Mouse (Mus musculus) C2C12 (cell line): ENCODE data around the gene Ube2h. TPM values are rescaled to one million over a fixed set of nuclear protein-coding genes. Genes with fewer than 3 reads are reported as not detected.

ENCODE experiments used
- H3K27me3 ChIP-seq: one replicate; pipeline ENCODE4 v1.6.1; 2011; ENCODE audit not compliant: control insufficient read depth, insufficient read depth, insufficient read length
- H3K36me3 ChIP-seq: one replicate; pipeline ENCODE4 v1.6.1; 2011; ENCODE audit not compliant: control insufficient read depth, insufficient read depth
- H3K4me3 ChIP-seq: one replicate; pipeline ENCODE4 v1.5.1; 2011; ENCODE audit warnings: mild to moderate bottlenecking, control low read depth; ENCODE audit not compliant: poor library complexity, insufficient read depth, severe bottlenecking
- H3K79me2 ChIP-seq: one replicate; pipeline ENCODE4 v1.6.1; 2011; ENCODE audit not compliant: control insufficient read depth, insufficient read depth
- H3K79me3 ChIP-seq: one replicate; pipeline ENCODE4 v1.6.1; 2011; ENCODE audit warnings: low read depth, control low read depth
- H3ac ChIP-seq: one replicate; pipeline ENCODE3; 2011; ENCODE audit warnings: low read depth; ENCODE audit not compliant: control insufficient read depth, insufficient read length
- CEBPB ChIP-seq: IDR thresholded peaks from one replicate; pipeline ENCODE4 v1.6.1; 2011; ENCODE audit warnings: low read depth, mild to moderate bottlenecking, control low read depth, moderate library complexity
- CTCF ChIP-seq: IDR thresholded peaks from one replicate; pipeline ENCODE4 v1.5.1; 2011; ENCODE audit not compliant: control insufficient read depth, insufficient read depth, insufficient read length
- FOSL1 ChIP-seq: IDR thresholded peaks from one replicate; pipeline ENCODE4 v1.8.0; 2011; ENCODE audit warnings: mild to moderate bottlenecking, low read length; ENCODE audit not compliant: poor library complexity, insufficient read depth, severe bottlenecking
- MAX ChIP-seq: IDR thresholded peaks from one replicate; pipeline ENCODE4 v1.6.1; 2011; ENCODE audit warnings: mild to moderate bottlenecking, control low read depth
- MYOD1 ChIP-seq: IDR thresholded peaks from one replicate; pipeline ENCODE4 v1.6.1; 2011; ENCODE audit warnings: low read depth; ENCODE audit not compliant: control insufficient read depth, insufficient read length
- MYOG ChIP-seq: IDR thresholded peaks from one replicate; pipeline ENCODE4 v1.6.1; 2011; ENCODE audit not compliant: control insufficient read depth, insufficient read length; ENCODE audit errors: extremely low read depth
- USF1 ChIP-seq: IDR thresholded peaks from one replicate; pipeline ENCODE4 v1.6.1; 2011; ENCODE audit warnings: low read depth, mild to moderate bottlenecking, control low read depth, moderate library complexity
- long read RNA-seq, 2 experiments: library from polyadenylated mRNA; unstranded; transcript quantifications; one replicate each; pipeline ENCODE4 v2.0.0; 2019 to 2020
- polyA plus RNA-seq: library from polyadenylated mRNA; unstranded; fragments of >200 nt; fragmentation: generic; extraction: Trizol; gene quantifications from one replicate; pipeline ENCODE4 v1.2.1, GENCODE M21; 2012; ENCODE audit warnings: missing spikeins

The Ube2h gene
- 14.9 TPM for polyA plus RNA-seq
- long read RNA-seq, experiment 1, full-length matches to known transcripts: 1 of 40 reads
- long read RNA-seq, experiment 1, partial matches to known transcripts: 0 of 40 reads
- long read RNA-seq, experiment 1, other reads (novel, unspliced or antisense): 39 of 40 reads
- long read RNA-seq, experiment 2, partial matches to known transcripts: 1 of 12 reads
- long read RNA-seq, experiment 2, other reads (novel, unspliced or antisense): 11 of 12 reads

- Histone ChIP-seq H3K4me3 (peak within 1 kb of the TSS; percentile 54), H3K27me3 (no peaks in the 10 kb centered on the region), H3K79me2 (peaks cover 41% of the 10 kb centered on the region), H3ac (peak within 1 kb of the TSS; percentile 84), H3K79me3 (peaks cover 28% of the 10 kb centered on the region), H3K36me3 (no peaks in the 10 kb centered on the region)
- no peak for TF ChIP-seq USF1
- TF ChIP-seq MAX: no peak
- no peak for TF ChIP-seq MYOD1
- TF ChIP-seq MYOG: no peak
- no peak for TF ChIP-seq CTCF
- no peak for TF ChIP-seq CEBPB
- TF ChIP-seq FOSL1: no peak
Observed at GRCm38 (mm10) chr6:30304399-30304917, at the start of gene Ube2h. Ube2h (minus strand) TSS chr6:30304539.

- TF ChIP-seq MYOD1 (no peak), MAX (no peak), CEBPB (no peak), MYOG (no peak), CTCF (no peak), FOSL1 (no peak), USF1 (no peak)
- Histone ChIP-seq H3K79me2 (no peaks in the 10 kb centered on the region), H3K79me3 (no peaks in the 10 kb centered on the region), H3K36me3 (no peaks in the 10 kb centered on the region), H3K4me3 (no peak overlapping the region), H3K27me3 (no peaks in the 10 kb centered on the region), H3ac (no peak overlapping the region)
Observed at GRCm38 (mm10) chr6:30353661-30354060, 49.3 kb upstream of the Ube2h start.

GRCm38 (mm10) chr6:30352762-30353161 is 48.4 kb upstream of the Ube2h start:
- Histone ChIP-seq H3K4me3 (no peak overlapping the region), H3K79me3 (no peaks in the 10 kb centered on the region), H3ac (no peak overlapping the region), H3K79me2 (no peaks in the 10 kb centered on the region), H3K27me3 (no peaks in the 10 kb centered on the region), H3K36me3 (no peaks in the 10 kb centered on the region)
- TF ChIP-seq MAX (no peak), MYOD1 (no peak), CEBPB (no peak), USF1 (no peak), MYOG (no peak), FOSL1 (no peak), CTCF (no peak)

GRCm38 (mm10) chr6:30351290-30351689 is 47.0 kb upstream of the Ube2h start:
- Histone ChIP-seq H3K79me2 (no peaks in the 10 kb centered on the region), H3K4me3 (no peak overlapping the region), H3K79me3 (no peaks in the 10 kb centered on the region), H3K36me3 (no peaks in the 10 kb centered on the region), H3K27me3 (no peaks in the 10 kb centered on the region), H3ac (no peak overlapping the region)
- no peak for TF ChIP-seq MAX
- TF ChIP-seq CTCF: no peak
- TF ChIP-seq MYOD1: no peak
- no peak for TF ChIP-seq MYOG
- TF ChIP-seq FOSL1: no peak

- no peak overlapping the region for H3K4me3 ChIP-seq
- H3K79me3 ChIP-seq: no peaks in the 10 kb centered on the region
- H3K27me3 ChIP-seq: no peaks in the 10 kb centered on the region
- no peaks in the 10 kb centered on the region for H3K79me2 ChIP-seq
- TF ChIP-seq CEBPB: no peak
- no peak for TF ChIP-seq MYOD1
- TF ChIP-seq USF1: no peak
- TF ChIP-seq CTCF: no peak
- no peak for TF ChIP-seq MAX
- no peak for TF ChIP-seq MYOG
- TF ChIP-seq FOSL1: no peak
- H3ac ChIP-seq: no peak overlapping the region
- no peaks in the 10 kb centered on the region for H3K36me3 ChIP-seq
Observed at GRCm38 (mm10) chr6:30347288-30347801, 43.0 kb upstream of the Ube2h start.

GRCm38 (mm10) chr6:30346737-30347136 is 42.4 kb upstream of the Ube2h start:
- no peak overlapping the region for H3ac ChIP-seq
- no peaks in the 10 kb centered on the region for H3K36me3 ChIP-seq
- H3K27me3 ChIP-seq: no peaks in the 10 kb centered on the region
- H3K79me2 ChIP-seq: no peaks in the 10 kb centered on the region
- no peaks in the 10 kb centered on the region for H3K79me3 ChIP-seq
- H3K4me3 ChIP-seq: no peak overlapping the region
- peak; percentile 18 for TF ChIP-seq MAX
- TF ChIP-seq MYOG: no peak
